Mouse (Mus musculus) limb, embryonic 10.5 days (tissue): ENCODE results near the gene 2210408I21Rik. TPM values are rescaled to one million over a fixed set of nuclear protein-coding genes. Genes with fewer than 3 reads are reported as not detected.
"Not testable (repeated sequence)": the region's sequence is repeated elsewhere in the genome, so short reads cannot be mapped to it uniquely, and the experiment has no call there.

Experiments used
- DNase-seq: peaks from one replicate; pipeline ENCODE4 v3.0.0-alpha.2; 2017; ENCODE audit warnings: low spot score
- H3K27ac ChIP-seq: fragments of 300-500 bp; sonication (generic); 2 replicates; pipeline ENCODE4 v1.5.1; 2016; ENCODE audit warnings: mild to moderate bottlenecking
- H3K27me3 ChIP-seq: fragments of 300-500 bp; sonication (generic); 2 replicates; pipeline ENCODE4 v1.6.1; 2016; ENCODE audit warnings: low read depth, mild to moderate bottlenecking; ENCODE audit not compliant: poor library complexity, severe bottlenecking
- H3K36me3 ChIP-seq: fragments of 300-500 bp; sonication (generic); 2 replicates; pipeline ENCODE4 v1.6.1; 2016; ENCODE audit warnings: mild to moderate bottlenecking, moderate library complexity
- H3K4me1 ChIP-seq: fragments of 300-500 bp; sonication (generic); 2 replicates; pipeline ENCODE4 v1.6.1; 2016
- H3K4me3 ChIP-seq: fragments of 300-500 bp; sonication (generic); 2 replicates; pipeline ENCODE4 v1.5.1; 2016; ENCODE audit warnings: mild to moderate bottlenecking, moderate library complexity
- H3K9me3 ChIP-seq: fragments of 300-500 bp; sonication (generic); replicated peaks from 2 replicates; pipeline ENCODE4 v1.6.1; 2016; ENCODE audit warnings: mild to moderate bottlenecking
- WGBS: fragments of 180-500 bp; shearing (Covaris S2); methylation state at CpG from one replicate; pipeline ENCODE4 v1.1.7; 2016; 5-methylcytosine and 5-hydroxymethylcytosine counted together
- polyA plus RNA-seq: library from polyadenylated mRNA; unstranded; fragments of >200 nt; fragmentation: Nextera tagmentation; extraction: Ambion mirVana; gene quantifications from 2 replicates; pipeline ENCODE4 v1.2.1, GENCODE M21; 2016

Gene 2210408I21Rik
- 8.1 and 9.4 TPM in 2 replicates for polyA plus RNA-seq

- Histone ChIP-seq H3K36me3 (no peaks in the 10 kb centered on the region), H3K4me3 (peak within 1 kb of the TSS; percentile 93), H3K27me3 (no peaks in the 10 kb centered on the region), H3K4me1 (peaks cover 11% of the 10 kb centered on the region), H3K27ac (peak within 1 kb of the TSS; percentile 95), H3K9me3 (no peaks in the 10 kb centered on the region)
- DNase-seq = peak; percentile 93
- WGBS = under 1% methylated on average over 65 of the region's 65 CpGs
These were observed at the start of gene 2210408I21Rik, which contains the start of gene Slf1 for GRCm38 (mm10) chr13:77134931-77135620. Gene 2210408I21Rik, plus strand, starts transcription at chr13:77135540. Gene Slf1, minus strand, starts transcription at chr13:77135473.

- not testable (repeated sequence) for H3K4me3 ChIP-seq, H3K4me1 ChIP-seq, DNase-seq, H3K27me3 ChIP-seq, H3K9me3 ChIP-seq, H3K27ac ChIP-seq
- H3K36me3 ChIP-seq = peaks cover 71% of the 10 kb centered on the region
- WGBS = 96% methylated on average over 1 of the region's 1 CpGs
These were observed 42.5 kb upstream of the 2210408I21Rik start for GRCm38 (mm10) chr13:77092876-77093275.

GRCm38 (mm10) chr13:77107734-77108133, 27.6 kb upstream of the 2210408I21Rik start:
- H3K4me3 ChIP-seq = no peak overlapping the region
- H3K36me3 ChIP-seq = peaks cover 43% of the 10 kb centered on the region
- H3K27me3 ChIP-seq = no peaks in the 10 kb centered on the region
- DNase-seq = no peak
- H3K4me1 ChIP-seq = no peaks in the 10 kb centered on the region
- no peaks in the 10 kb centered on the region for H3K9me3 ChIP-seq
- no peak overlapping the region for H3K27ac ChIP-seq

GRCm38 (mm10) chr13:77118695-77119094, 16.6 kb upstream of the 2210408I21Rik start:
- Histone ChIP-seq H3K36me3 (peaks cover 36% of the 10 kb centered on the region), H3K27ac (no peak overlapping the region), H3K4me3 (no peak overlapping the region), H3K4me1 (no peaks in the 10 kb centered on the region), H3K9me3 (no peaks in the 10 kb centered on the region), H3K27me3 (no peaks in the 10 kb centered on the region)
- no peak for DNase-seq
- WGBS = 92% methylated on average over 4 of the region's 4 CpGs

GRCm38 (mm10) chr13:77125159-77125558, 10.2 kb upstream of the 2210408I21Rik start:
- H3K4me3 ChIP-seq = no peak overlapping the region
- no peak overlapping the region for H3K27ac ChIP-seq
- H3K4me1 ChIP-seq = no peaks in the 10 kb centered on the region
- H3K36me3 ChIP-seq = peaks cover 43% of the 10 kb centered on the region
- no peak for DNase-seq
- H3K9me3 ChIP-seq = no peaks in the 10 kb centered on the region
- H3K27me3 ChIP-seq = no peaks in the 10 kb centered on the region
- 96% methylated on average over 3 of the region's 3 CpGs for WGBS

GRCm38 (mm10) chr13:77128240-77128639, 7.1 kb upstream of the 2210408I21Rik start:
- Histone ChIP-seq H3K4me3 (no peak overlapping the region), H3K4me1 (no peaks in the 10 kb centered on the region), H3K27me3 (no peaks in the 10 kb centered on the region), H3K9me3 (no peaks in the 10 kb centered on the region), H3K36me3 (peaks cover 22% of the 10 kb centered on the region), H3K27ac (no peak overlapping the region)
- no peak for DNase-seq
- WGBS = 88% methylated on average over 2 of the region's 2 CpGs

GRCm38 (mm10) chr13:77131132-77131531, 4.2 kb upstream of the 2210408I21Rik start:
- H3K4me1 ChIP-seq = peaks cover 8% of the 10 kb centered on the region
- H3K36me3 ChIP-seq = no peaks in the 10 kb centered on the region
- DNase-seq = no peak
- no peak overlapping the region for H3K27ac ChIP-seq
- H3K27me3 ChIP-seq = no peaks in the 10 kb centered on the region
- no peak overlapping the region for H3K4me3 ChIP-seq
- no peaks in the 10 kb centered on the region for H3K9me3 ChIP-seq
- WGBS = 86% methylated on average over 2 of the region's 2 CpGs

- H3K4me3 ChIP-seq = peak overlapping the region; percentile 93
- H3K27ac ChIP-seq = peak overlapping the region; percentile 95
- peaks cover 11% of the 10 kb centered on the region for H3K4me1 ChIP-seq
- H3K27me3 ChIP-seq = no peaks in the 10 kb centered on the region
- H3K9me3 ChIP-seq = no peaks in the 10 kb centered on the region
- no peak for DNase-seq
- under 1% methylated on average over 11 of the region's 11 CpGs for WGBS
- no peaks in the 10 kb centered on the region for H3K36me3 ChIP-seq
These were observed 261 bp downstream of the 2210408I21Rik start for GRCm38 (mm10) chr13:77135621-77135981.

GRCm38 (mm10) chr13:77140890-77141289, 5.5 kb downstream of the 2210408I21Rik start:
- DNase-seq = no peak
- Histone ChIP-seq H3K9me3 (no peaks in the 10 kb centered on the region), H3K36me3 (no peaks in the 10 kb centered on the region), H3K4me1 (peaks cover 6% of the 10 kb centered on the region; the same call in 1 of the 2 replicates), H3K4me3 (no peak overlapping the region), H3K27me3 (no peaks in the 10 kb centered on the region), H3K27ac (no peak overlapping the region)
- 89% methylated on average over 2 of the region's 2 CpGs for WGBS

GRCm38 (mm10) chr13:77177931-77178330, 42.6 kb downstream of the 2210408I21Rik start:
- Histone ChIP-seq H3K9me3 (no peaks in the 10 kb centered on the region), H3K27ac (no peak overlapping the region), H3K27me3 (no peaks in the 10 kb centered on the region), H3K4me1 (peaks cover 7% of the 10 kb centered on the region; the same call in 1 of the 2 replicates), H3K36me3 (no peaks in the 10 kb centered on the region), H3K4me3 (no peak overlapping the region)
- DNase-seq = no peak

GRCm38 (mm10) chr13:77190606-77191005, 55.3 kb downstream of the 2210408I21Rik start:
- WGBS = 91% methylated on average over 8 of the region's 8 CpGs
- no peak for DNase-seq
- H3K4me1 ChIP-seq = no peaks in the 10 kb centered on the region
- H3K27ac ChIP-seq = no peak overlapping the region
- H3K27me3 ChIP-seq = no peaks in the 10 kb centered on the region
- H3K9me3 ChIP-seq = no peaks in the 10 kb centered on the region
- no peaks in the 10 kb centered on the region for H3K36me3 ChIP-seq
- no peak overlapping the region for H3K4me3 ChIP-seq

- Histone ChIP-seq H3K4me3 (no peak overlapping the region), H3K36me3 (no peaks in the 10 kb centered on the region), H3K27me3 (no peaks in the 10 kb centered on the region), H3K4me1 (no peaks in the 10 kb centered on the region), H3K27ac (no peak overlapping the region), H3K9me3 (no peaks in the 10 kb centered on the region)
- DNase-seq = no peak
- WGBS = 92% methylated on average over 2 of the region's 2 CpGs
These were observed 56.9 kb downstream of the 2210408I21Rik start for GRCm38 (mm10) chr13:77192201-77192600.

- DNase-seq = no peak
- H3K4me3 ChIP-seq = no peak overlapping the region
- H3K36me3 ChIP-seq = no peaks in the 10 kb centered on the region
- H3K27me3 ChIP-seq = no peaks in the 10 kb centered on the region
- H3K27ac ChIP-seq = no peak overlapping the region
- WGBS = 74% methylated on average over 7 of the region's 7 CpGs
- H3K4me1 ChIP-seq = no peaks in the 10 kb centered on the region
- no peaks in the 10 kb centered on the region for H3K9me3 ChIP-seq
These were observed 73.6 kb downstream of the 2210408I21Rik start for GRCm38 (mm10) chr13:77208764-77209418.
